Mouse (Mus musculus) ES-E14 (cell line): ENCODE measurements around the gene Ccdc36. TPM values are rescaled to one million over a fixed set of nuclear protein-coding genes. Genes with fewer than 3 reads are reported as not detected.

Experiments
- DNase-seq: peaks from one replicate; pipeline ENCODE4 v3.0.0-alpha.2; 2013; ENCODE audit warnings: low read depth, low spot score
- H3K27ac ChIP-seq: 2 replicates; pipeline ENCODE4 v1.5.1; 2012; ENCODE audit warnings: low read depth, mild to moderate bottlenecking, low read length, moderate library complexity, mixed read lengths; ENCODE audit not compliant: poor library complexity, insufficient read depth, severe bottlenecking
- H3K36me3 ChIP-seq: 2 replicates; pipeline ENCODE4 v1.6.1; 2012; ENCODE audit warnings: mild to moderate bottlenecking, low read length, moderate library complexity, mixed read lengths; ENCODE audit not compliant: control insufficient read depth, poor library complexity, insufficient read depth, severe bottlenecking
- H3K4me1 ChIP-seq, 2 experiments: fragments of 150-350 bp in 1 of 2; sonication (generic) in 1 of 2; 2 replicates each; pipeline ENCODE4 v1.6.1; 2012; ENCODE audit warnings: low read length in 2 of 2, mild to moderate bottlenecking in 1 of 2, mixed read lengths in 1 of 2; ENCODE audit not compliant: control insufficient read depth in 2 of 2, insufficient read depth in 2 of 2, poor library complexity in 1 of 2
- H3K4me3 ChIP-seq, 2 experiments: fragments of 150-350 bp in 1 of 2; sonication (generic) in 1 of 2; 2 replicates each; pipeline ENCODE4 v1.5.1; 2012; ENCODE audit warnings: low read length in 2 of 2, low read depth in 1 of 2, mild to moderate bottlenecking in 1 of 2, mixed read lengths in 1 of 2; ENCODE audit not compliant: insufficient read depth in 1 of 2, poor library complexity in 1 of 2, severe bottlenecking in 1 of 2
- H3K9ac ChIP-seq: 2 replicates; pipeline ENCODE4 v1.6.1; 2012; ENCODE audit warnings: low read depth, mild to moderate bottlenecking, low read length, mixed read lengths; ENCODE audit not compliant: poor library complexity, insufficient read depth, severe bottlenecking
- H3K9me3 ChIP-seq: fragments of 150-350 bp; sonication (generic); 2 replicates; pipeline ENCODE4 v1.6.1; 2012; ENCODE audit warnings: low read depth, mild to moderate bottlenecking, low read length; ENCODE audit not compliant: control insufficient read depth, insufficient read depth
- CHD2 ChIP-seq: IDR thresholded peaks from 2 replicates; pipeline ENCODE4 v1.6.1; 2014; ENCODE audit warnings: mild to moderate bottlenecking, low read depth, low read length, inconsistent platforms
- HCFC1 ChIP-seq: IDR thresholded peaks from 2 replicates; pipeline ENCODE4 v1.6.1; 2012; ENCODE audit warnings: low read length, inconsistent platforms, borderline replicate concordance; ENCODE audit not compliant: insufficient read depth
- MAFK ChIP-seq: IDR thresholded peaks from 2 replicates; pipeline ENCODE4 v1.6.1; 2014; ENCODE audit warnings: mild to moderate bottlenecking, low read depth, low read length, inconsistent platforms; ENCODE audit not compliant: insufficient read depth
- ZC3H11A ChIP-seq: IDR thresholded peaks from 2 replicates; pipeline ENCODE4 v1.6.1; 2012; ENCODE audit warnings: low read depth, mild to moderate bottlenecking, inconsistent platforms, low read length, borderline replicate concordance
- ZNF384 ChIP-seq: IDR thresholded peaks from 2 replicates; pipeline ENCODE4 v1.6.1; 2012; ENCODE audit warnings: low read depth, low read length, inconsistent platforms
- in situ Hi-C, 2 experiments: fragments of 600-800 bp; cut with MboI; formaldehyde crosslinking; loops; one replicate each; pipeline ENCODE4 v1.15.1; 2025; ENCODE audit warnings: low sequenced_read_pairs in 2 of 2, inconsistent platforms in 1 of 2; ENCODE audit not compliant: unreplicated experiment in 2 of 2
- total RNA-seq: library from RNA; depleted of rRNA; stranded (reverse); fragments of 300-350 nt; gene quantifications from 2 replicates; pipeline ENCODE4 v1.2.3, GENCODE M21; 2012

The Ccdc36 gene
- total RNA-seq, 1 experiment: 1.7 TPM

GRCm38 (mm10) chr9:108401186-108401960 lies 26.9 kb downstream of the Ccdc36 start:
- no peak overlapping the region for H3K4me3 ChIP-seq
- no peak for DNase-seq
- TF ChIP-seq ZNF384: no peak
- no peak for TF ChIP-seq CHD2
- no peak for TF ChIP-seq ZC3H11A
- no peak for TF ChIP-seq HCFC1
- no peak for TF ChIP-seq MAFK
- H3K36me3 ChIP-seq: no peaks in the 10 kb centered on the region
- no peaks in the 10 kb centered on the region for H3K9me3 ChIP-seq
- in situ Hi-C loops: no loop called here
- no peaks in the 10 kb centered on the region for H3K4me1 ChIP-seq
- no peak overlapping the region for H3K9ac ChIP-seq
- H3K27ac ChIP-seq: no peak overlapping the region

GRCm38 (mm10) chr9:108398324-108398723 lies 30.0 kb downstream of the Ccdc36 start:
- no peaks in the 10 kb centered on the region for H3K4me1 ChIP-seq
- no peak overlapping the region for H3K9ac ChIP-seq
- no peak for DNase-seq
- H3K36me3 ChIP-seq: no peaks in the 10 kb centered on the region
- TF ChIP-seq CHD2 (no peak), MAFK (no peak), ZC3H11A (no peak), ZNF384 (no peak), HCFC1 (no peak)
- in situ Hi-C loops: no loop called here
- H3K27ac ChIP-seq: no peak overlapping the region
- H3K4me3 ChIP-seq: no peak overlapping the region
- H3K9me3 ChIP-seq: no peaks in the 10 kb centered on the region

GRCm38 (mm10) chr9:108395427-108395826 lies 32.9 kb downstream of the Ccdc36 start:
- H3K36me3 ChIP-seq: no peaks in the 10 kb centered on the region; the same call in 1 of the 2 replicates
- in situ Hi-C loops: no loop called here
- H3K4me3 ChIP-seq: no peak overlapping the region
- no peak overlapping the region for H3K27ac ChIP-seq
- no peaks in the 10 kb centered on the region for H3K9me3 ChIP-seq
- H3K9ac ChIP-seq: no peak overlapping the region
- DNase-seq: no peak
- peaks cover 2 to 8% of the 10 kb centered on the region in 2 experiments; a peak in 3 of 4 replicates for H3K4me1 ChIP-seq
- TF ChIP-seq ZC3H11A (no peak), ZNF384 (peak; percentile 47; the same call in 1 of the 2 replicates)

GRCm38 (mm10) chr9:108394191-108394590 lies 34.1 kb downstream of the Ccdc36 start:
- no peak for TF ChIP-seq MAFK
- Histone ChIP-seq H3K27ac (no peak overlapping the region), H3K4me1 (peaks cover 2 to 8% of the 10 kb centered on the region in 2 experiments; a peak in 3 of 4 replicates), H3K9ac (no peak overlapping the region), H3K4me3 (no peak overlapping the region), H3K9me3 (no peaks in the 10 kb centered on the region), H3K36me3 (peaks cover under 1% of the 10 kb centered on the region; the same call in 1 of the 2 replicates)
- DNase-seq: no peak
- in situ Hi-C loops: no loop called here

GRCm38 (mm10) chr9:108392676-108393075 lies 35.6 kb downstream of the Ccdc36 start, which contains the start of gene 1700102P08Rik:
TSS of gene 1700102P08Rik (plus strand) at chr9:108392805.
- H3K9me3 ChIP-seq: no peaks in the 10 kb centered on the region
- H3K4me1 ChIP-seq: peaks cover 2 to 8% of the 10 kb centered on the region in 2 experiments; a peak in 3 of 4 replicates
- DNase-seq: peak; percentile 77
- H3K27ac ChIP-seq: peak within 1 kb of the TSS; percentile 94
- peak within 1 kb of the TSS; percentile 56 to 71 for H3K4me3 ChIP-seq
- H3K36me3 ChIP-seq: peaks cover 7% of the 10 kb centered on the region
- TF ChIP-seq ZNF384 (no peak), CHD2 (no peak), ZC3H11A (no peak), MAFK (no peak), HCFC1 (no peak; the same call in 1 of the 2 replicates)
- peak within 1 kb of the TSS; percentile 90 for H3K9ac ChIP-seq
- in situ Hi-C loops: no loop called here
